Mouse (Mus musculus): ENCODE data around the gene Dmac2. TPM values are rescaled to one million over a fixed set of nuclear protein-coding genes. Genes with fewer than 3 reads are reported as not detected.

Gene Dmac2
- polyA plus RNA-seq, 1 experiment from 2014 or later: 22.2 TPM

GRCm38 (mm10) chr7:25636373-25636772 lies 17.2 kb downstream of the Dmac2 start:
- ATAC-seq (replicated peaks; ENCODE audit: low FRiP score) (no peak), DNase-seq (ENCODE audit: low spot score) (no peak)
- Histone ChIP-seq H3K4me1 (replicated peaks; ENCODE audit: control insufficient read depth, insufficient read depth, low read length) (no peaks in the 10 kb centered on the region), H3K9me3 (ENCODE audit: control insufficient read depth, low read length) (no peaks in the 10 kb centered on the region), H3K4me3 (ENCODE audit: low read depth, low read length) (no peak overlapping the region), H3K27me3 (ENCODE audit: control insufficient read depth, insufficient read depth, low read length) (no peaks in the 10 kb centered on the region), H3K4me2 (ENCODE audit: low read depth, low read length, severe bottlenecking) (no peak overlapping the region), H3K9ac (ENCODE audit: low read length) (no peak overlapping the region), H3K27ac (ENCODE audit: low read depth, low read length) (no peak overlapping the region), H3K36me3 (ENCODE audit: control insufficient read depth, insufficient read depth, low read length) (no peaks in the 10 kb centered on the region)
- 76% methylated on average over 3 of the region's 3 CpGs for WGBS

- no peak for DNase-seq (ENCODE audit: low spot score)
- Histone ChIP-seq H3K4me2 (ENCODE audit: low read depth, low read length, severe bottlenecking) (no peak overlapping the region), H3K9ac (ENCODE audit: low read length) (no peak overlapping the region), H3K27ac (ENCODE audit: low read depth, low read length) (no peak overlapping the region), H3K27me3 (ENCODE audit: control insufficient read depth, insufficient read depth, low read length) (no peaks in the 10 kb centered on the region), H3K4me3 (ENCODE audit: low read depth, low read length) (no peak overlapping the region), H3K9me3 (ENCODE audit: control insufficient read depth, low read length) (no peaks in the 10 kb centered on the region), H3K4me1 (replicated peaks; ENCODE audit: control insufficient read depth, insufficient read depth, low read length) (no peaks in the 10 kb centered on the region), H3K36me3 (ENCODE audit: control insufficient read depth, insufficient read depth, low read length) (no peaks in the 10 kb centered on the region)
- ATAC-seq (replicated peaks; ENCODE audit: low FRiP score): no peak
- WGBS: 86% methylated on average over 5 of the region's 5 CpGs
Measured at GRCm38 (mm10) chr7:25637099-25637498, 17.9 kb downstream of the Dmac2 start.

DNA sequence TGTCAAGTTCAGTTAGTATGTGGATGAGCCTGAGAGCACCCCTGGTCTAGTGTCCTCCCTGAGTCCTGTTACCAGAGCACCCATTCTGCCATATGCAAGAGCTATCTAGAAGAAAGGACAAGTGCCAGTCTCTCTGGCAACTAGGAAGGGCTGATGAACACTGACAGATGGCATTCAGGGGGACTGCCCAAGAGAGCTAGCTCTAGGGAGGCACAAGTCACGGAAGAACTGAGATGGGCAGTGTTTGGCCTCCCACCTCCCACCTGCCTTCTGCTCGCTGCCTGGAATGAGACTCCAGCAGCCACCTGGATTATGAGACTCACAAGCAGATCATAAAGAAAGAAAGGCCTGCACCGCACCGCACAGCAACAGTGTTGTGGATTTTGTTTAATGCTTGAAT lies 20.5 kb downstream of the Dmac2 start:
- Histone ChIP-seq H3K4me2 (ENCODE audit: low read depth, low read length, severe bottlenecking) (no peak overlapping the region), H3K27me3 (ENCODE audit: control insufficient read depth, insufficient read depth, low read length) (no peaks in the 10 kb centered on the region), H3K4me3 (ENCODE audit: low read depth, low read length) (no peak overlapping the region), H3K4me1 (replicated peaks; ENCODE audit: control insufficient read depth, insufficient read depth, low read length) (no peaks in the 10 kb centered on the region), H3K27ac (ENCODE audit: low read depth, low read length) (no peak overlapping the region), H3K9ac (ENCODE audit: low read length) (no peak overlapping the region), H3K9me3 (ENCODE audit: control insufficient read depth, low read length) (no peaks in the 10 kb centered on the region), H3K36me3 (ENCODE audit: control insufficient read depth, insufficient read depth, low read length) (no peaks in the 10 kb centered on the region)
- DNase-seq (ENCODE audit: low spot score) (no peak), ATAC-seq (replicated peaks; ENCODE audit: low FRiP score) (no peak)
- 90% methylated on average over 4 of the region's 4 CpGs for WGBS

GRCm38 (mm10) chr7:25644136-25644535 lies 24.9 kb downstream of the Dmac2 start:
- H3K4me3 ChIP-seq (ENCODE audit: low read depth, low read length): no peak overlapping the region
- ATAC-seq (replicated peaks; ENCODE audit: low FRiP score) (no peak), DNase-seq (ENCODE audit: low spot score) (no peak)
- H3K27me3 ChIP-seq (ENCODE audit: control insufficient read depth, insufficient read depth, low read length): no peaks in the 10 kb centered on the region
- H3K4me1 ChIP-seq (replicated peaks; ENCODE audit: control insufficient read depth, insufficient read depth, low read length): no peaks in the 10 kb centered on the region
- no peaks in the 10 kb centered on the region for H3K9me3 ChIP-seq (ENCODE audit: control insufficient read depth, low read length)
- no peak overlapping the region for H3K9ac ChIP-seq (ENCODE audit: low read length)
- 85% methylated on average over 10 of the region's 10 CpGs for WGBS
- no peak overlapping the region for H3K27ac ChIP-seq (ENCODE audit: low read depth, low read length)
- no peaks in the 10 kb centered on the region for H3K36me3 ChIP-seq (ENCODE audit: control insufficient read depth, insufficient read depth, low read length)
- no peak overlapping the region for H3K4me2 ChIP-seq (ENCODE audit: low read depth, low read length, severe bottlenecking)

DNA sequence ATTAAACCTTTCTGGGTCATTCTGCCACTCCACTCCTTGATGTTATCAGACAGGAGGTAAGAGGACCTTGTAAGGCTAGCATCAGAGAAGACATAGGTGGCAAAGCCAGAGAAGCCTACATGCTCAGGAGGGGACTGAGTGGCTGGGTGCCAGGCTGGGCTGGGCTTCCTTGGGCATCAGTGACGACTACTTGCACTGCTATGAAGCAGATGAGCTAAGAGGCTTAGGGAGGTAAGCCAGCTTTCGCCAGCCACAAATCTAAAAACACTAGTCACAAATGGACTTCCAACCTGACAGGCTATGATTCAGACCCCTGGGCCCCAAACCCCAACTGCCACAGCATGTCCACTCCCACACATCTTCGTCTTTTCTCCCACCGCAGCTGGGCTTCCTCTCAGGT lies 25.4 kb downstream of the Dmac2 start:
- Histone ChIP-seq H3K27ac (ENCODE audit: low read depth, low read length) (no peak overlapping the region), H3K4me1 (replicated peaks; ENCODE audit: control insufficient read depth, insufficient read depth, low read length) (no peaks in the 10 kb centered on the region), H3K9ac (ENCODE audit: low read length) (no peak overlapping the region), H3K4me2 (ENCODE audit: low read depth, low read length, severe bottlenecking) (no peak overlapping the region), H3K27me3 (ENCODE audit: control insufficient read depth, insufficient read depth, low read length) (no peaks in the 10 kb centered on the region), H3K4me3 (ENCODE audit: low read depth, low read length) (no peak overlapping the region), H3K9me3 (ENCODE audit: control insufficient read depth, low read length) (no peaks in the 10 kb centered on the region), H3K36me3 (ENCODE audit: control insufficient read depth, insufficient read depth, low read length) (no peaks in the 10 kb centered on the region)
- DNase-seq (ENCODE audit: low spot score) (no peak), ATAC-seq (replicated peaks; ENCODE audit: low FRiP score) (no peak)
- 73% methylated on average over 4 of the region's 4 CpGs for WGBS

DNA sequence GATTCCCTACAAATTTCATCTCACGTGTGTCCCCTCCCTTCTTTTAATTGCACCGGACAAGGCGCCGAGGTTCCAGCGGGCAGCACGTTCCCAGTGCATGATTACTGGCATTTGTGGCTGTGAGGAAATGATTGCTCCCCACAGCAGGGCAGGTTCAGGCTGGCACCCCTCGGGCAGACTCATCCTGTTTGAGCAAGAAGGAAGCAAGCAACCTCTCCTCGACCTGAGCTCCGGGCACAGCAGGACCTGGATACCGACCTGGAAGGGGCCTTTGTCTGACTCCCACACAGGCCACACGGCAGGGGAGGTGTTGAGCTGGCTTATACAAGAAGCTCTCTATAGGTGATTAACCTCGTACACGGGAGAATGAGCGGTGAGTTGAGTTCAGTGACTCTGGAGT lies 25.9 kb downstream of the Dmac2 start:
- 37% methylated on average over 14 of the region's 14 CpGs for WGBS
- H3K9me3 ChIP-seq (ENCODE audit: control insufficient read depth, low read length): no peaks in the 10 kb centered on the region
- no peaks in the 10 kb centered on the region for H3K27me3 ChIP-seq (ENCODE audit: control insufficient read depth, insufficient read depth, low read length)
- DNase-seq (ENCODE audit: low spot score): no peak
- H3K4me3 ChIP-seq (ENCODE audit: low read depth, low read length): no peak overlapping the region
- ATAC-seq (replicated peaks; ENCODE audit: low FRiP score): no peak
- no peak overlapping the region for H3K4me2 ChIP-seq (ENCODE audit: low read depth, low read length, severe bottlenecking)
- no peaks in the 10 kb centered on the region for H3K36me3 ChIP-seq (ENCODE audit: control insufficient read depth, insufficient read depth, low read length)
- H3K9ac ChIP-seq (ENCODE audit: low read length): no peak overlapping the region
- H3K27ac ChIP-seq (ENCODE audit: low read depth, low read length): no peak overlapping the region
- no peaks in the 10 kb centered on the region for H3K4me1 ChIP-seq (replicated peaks; ENCODE audit: control insufficient read depth, insufficient read depth, low read length)

GRCm38 (mm10) chr7:25647574-25648123 lies 28.4 kb downstream of the Dmac2 start:
- ATAC-seq (replicated peaks; ENCODE audit: low FRiP score): no peak
- no peaks in the 10 kb centered on the region for H3K9me3 ChIP-seq (ENCODE audit: control insufficient read depth, low read length)
- H3K36me3 ChIP-seq (ENCODE audit: control insufficient read depth, insufficient read depth, low read length): no peaks in the 10 kb centered on the region
- no peaks in the 10 kb centered on the region for H3K4me1 ChIP-seq (replicated peaks; ENCODE audit: control insufficient read depth, insufficient read depth, low read length)
- H3K4me2 ChIP-seq (ENCODE audit: low read depth, low read length, severe bottlenecking): no peak overlapping the region
- DNase-seq (ENCODE audit: low spot score): no peak
- no peaks in the 10 kb centered on the region for H3K27me3 ChIP-seq (ENCODE audit: control insufficient read depth, insufficient read depth, low read length)
- WGBS: 55% methylated on average over 5 of the region's 5 CpGs
- H3K27ac ChIP-seq (ENCODE audit: low read depth, low read length): no peak overlapping the region
- H3K4me3 ChIP-seq (ENCODE audit: low read depth, low read length): no peak overlapping the region
- no peak overlapping the region for H3K9ac ChIP-seq (ENCODE audit: low read length)

DNA sequence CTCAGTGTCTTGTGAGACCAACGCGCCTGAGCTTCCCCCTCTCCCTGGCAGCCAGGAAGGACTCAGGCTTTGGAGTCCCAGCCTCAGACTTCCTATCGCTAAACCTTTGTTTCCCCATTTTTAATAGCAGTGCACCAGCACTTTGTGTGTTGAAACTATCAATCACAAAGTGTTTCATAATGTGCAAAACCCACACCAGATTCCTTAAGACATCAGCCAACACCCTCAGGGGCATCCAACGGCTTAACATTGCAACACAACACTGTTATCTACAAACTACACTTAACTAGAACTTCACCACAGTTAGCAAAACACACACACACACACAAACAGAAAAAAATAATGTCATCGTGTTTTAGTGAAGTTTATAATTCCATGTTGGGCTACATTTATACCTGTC lies 30.6 kb downstream of the Dmac2 start:
- WGBS: 83% methylated on average over 5 of the region's 5 CpGs
- Histone ChIP-seq H3K4me2 (ENCODE audit: low read depth, low read length, severe bottlenecking) (no peak overlapping the region), H3K9ac (ENCODE audit: low read length) (no peak overlapping the region), H3K4me3 (ENCODE audit: low read depth, low read length) (no peak overlapping the region), H3K27me3 (ENCODE audit: control insufficient read depth, insufficient read depth, low read length) (no peaks in the 10 kb centered on the region), H3K36me3 (ENCODE audit: control insufficient read depth, insufficient read depth, low read length) (no peaks in the 10 kb centered on the region), H3K27ac (ENCODE audit: low read depth, low read length) (no peak overlapping the region), H3K4me1 (replicated peaks; ENCODE audit: control insufficient read depth, insufficient read depth, low read length) (no peaks in the 10 kb centered on the region), H3K9me3 (ENCODE audit: control insufficient read depth, low read length) (no peaks in the 10 kb centered on the region)
- DNase-seq (ENCODE audit: low spot score) (no peak), ATAC-seq (replicated peaks; ENCODE audit: low FRiP score) (no peak)

GRCm38 (mm10) chr7:25651281-25651680 lies 32.1 kb downstream of the Dmac2 start:
- H3K27ac ChIP-seq (ENCODE audit: low read depth, low read length): no peak overlapping the region
- no peaks in the 10 kb centered on the region for H3K27me3 ChIP-seq (ENCODE audit: control insufficient read depth, insufficient read depth, low read length)
- ATAC-seq (replicated peaks; ENCODE audit: low FRiP score): no peak
- no peak overlapping the region for H3K4me2 ChIP-seq (ENCODE audit: low read depth, low read length, severe bottlenecking)
- WGBS: 94% methylated on average over 8 of the region's 8 CpGs
- H3K36me3 ChIP-seq (ENCODE audit: control insufficient read depth, insufficient read depth, low read length): no peaks in the 10 kb centered on the region
- H3K9me3 ChIP-seq (ENCODE audit: control insufficient read depth, low read length): no peaks in the 10 kb centered on the region
- no peak for DNase-seq (ENCODE audit: low spot score)
- H3K9ac ChIP-seq (ENCODE audit: low read length): no peak overlapping the region
- H3K4me3 ChIP-seq (ENCODE audit: low read depth, low read length): no peak overlapping the region
- no peaks in the 10 kb centered on the region for H3K4me1 ChIP-seq (replicated peaks; ENCODE audit: control insufficient read depth, insufficient read depth, low read length)
